In genomic region chr14:10166641-10167429, GRCm38 (mm10) we compare ENCODE assay signal across 14 mouse cellular contexts.
DNase-seq lines count a peak whose midpoint lies in the region; ATAC-seq lines count a peak whose summit lies in the region.
"Had no signal": no experiment of that assay in that cellular context is flagged by ENCODE, and none has a peak within 500 bp of the region (broad histone marks: within the 10 kb centered on the region; RNA-seq: fewer than 3 reads in every experiment).

No protein-coding gene starts in this region.

- no peak overlapping the region for H3K27ac ChIP-seq in embryonic facial prominence, embryonic 11.5 days (replicated peaks; ENCODE audit: low read depth, low read length)
- no peak overlapping the region for H3K27ac ChIP-seq in embryonic facial prominence, embryonic 10.5 days (replicated peaks)
- H3K27ac ChIP-seq: heart, embryonic 15.5 days; kidney, embryonic 15.5 days; neural tube, embryonic 13.5 days had no signal

- H3K4me3 ChIP-seq in embryonic facial prominence, embryonic 11.5 days (ENCODE audit: low read depth, low read length), result no peak overlapping the region
- H3K4me3 ChIP-seq in embryonic facial prominence, embryonic 10.5 days, result no peak overlapping the region
- H3K4me3 ChIP-seq: heart, embryonic 15.5 days; kidney, embryonic 15.5 days; neural tube, embryonic 13.5 days had no signal

- no peaks in the 10 kb centered on the region for H3K9me3 ChIP-seq in embryonic facial prominence, embryonic 11.5 days (replicated peaks; ENCODE audit: control insufficient read depth, low read length)
- no peaks in the 10 kb centered on the region for H3K9me3 ChIP-seq in embryonic facial prominence, embryonic 10.5 days
- H3K9me3 ChIP-seq: heart, embryonic 15.5 days; kidney, embryonic 15.5 days; neural tube, embryonic 13.5 days had no signal

- no peaks in the 10 kb centered on the region for H3K27me3 ChIP-seq in embryonic facial prominence, embryonic 11.5 days (ENCODE audit: control insufficient read depth, insufficient read depth, low read length)
- no peaks in the 10 kb centered on the region for H3K27me3 ChIP-seq in embryonic facial prominence, embryonic 10.5 days (replicated peaks; ENCODE audit: low read depth, poor library complexity, severe bottlenecking)
- H3K27me3 ChIP-seq: heart, embryonic 15.5 days; kidney, embryonic 15.5 days; neural tube, embryonic 13.5 days had no signal

- no peaks in the 10 kb centered on the region for H3K4me1 ChIP-seq in embryonic facial prominence, embryonic 11.5 days (ENCODE audit: control insufficient read depth, insufficient read depth, low read length)
- H3K4me1 ChIP-seq in embryonic facial prominence, embryonic 10.5 days, result 0 out of 2 replicates have a peak, but pooled peaks cover 3% of the 10 kb centered on the region
- H3K4me1 ChIP-seq: heart, embryonic 15.5 days; kidney, embryonic 15.5 days; neural tube, embryonic 13.5 days had no signal

- DNase-seq in embryonic facial prominence, embryonic 11.5 days (ENCODE audit: low spot score), result peak; percentile 1
- no peak for DNase-seq in embryonic facial prominence, embryonic 10.5 days (ENCODE audit: low spot score)
- DNase-seq in retina, postnatal 1 day, result peak; percentile 20
- no peak for DNase-seq in retina, embryonic 14.5 days (ENCODE audit: low spot score)
- peak; percentile 2 for DNase-seq in layer of hippocampus, adult 9-11 months
- DNase-seq in right cerebral cortex, postnatal 25 days, result peak; percentile 8
- DNase-seq in testis, postnatal 14 days (ENCODE audit: low spot score), result no peak
- DNase-seq: cerebellum, adult 9-11 months; liver, postnatal 0 days had no signal

- H3K9ac ChIP-seq in embryonic facial prominence, embryonic 11.5 days (replicated peaks; ENCODE audit: low read length), result no peak overlapping the region
- H3K9ac ChIP-seq: heart, embryonic 15.5 days; kidney, embryonic 15.5 days; liver, postnatal 0 days; neural tube, embryonic 13.5 days had no signal

- no peak for ATAC-seq in embryonic facial prominence, embryonic 11.5 days (replicated peaks; ENCODE audit: insufficient number of reproducible peaks, low FRiP score, low TSS enrichment, low read depth)
- ATAC-seq in monocyte, adult 5-6 weeks (replicated peaks; ENCODE audit: insufficient number of reproducible peaks, low FRiP score, low TSS enrichment, poor library complexity, severe bottlenecking), result no peak
- ATAC-seq: hindbrain, embryonic 16.5 days; liver, postnatal 0 days had no signal

- H3K4me2 ChIP-seq in embryonic facial prominence, embryonic 11.5 days (ENCODE audit: low read depth, low read length), result no peak overlapping the region
- H3K4me2 ChIP-seq: heart, embryonic 15.5 days; kidney, embryonic 15.5 days; neural tube, embryonic 13.5 days had no signal

- H3K36me3 ChIP-seq in embryonic facial prominence, embryonic 11.5 days (replicated peaks; ENCODE audit: control insufficient read depth, insufficient read depth, low read depth, low read length), result no peaks in the 10 kb centered on the region
- H3K36me3 ChIP-seq in embryonic facial prominence, embryonic 10.5 days (replicated peaks), result no peaks in the 10 kb centered on the region
- H3K36me3 ChIP-seq: heart, embryonic 15.5 days; kidney, embryonic 15.5 days; neural tube, embryonic 13.5 days had no signal

- WGBS in embryonic facial prominence, embryonic 11.5 days, result 73% methylated on average over 6 of the region's 6 CpGs
- WGBS in embryonic facial prominence, embryonic 10.5 days, result 75% methylated on average over 6 of the region's 6 CpGs

Comparison
In these comparisons a context has a peak if more than half of its experiments do, and no peak if none do; other contexts are left out.
1. DNase-seq: peak in embryonic facial prominence, embryonic 11.5 days (single experiment), retina, postnatal 1 day (single experiment), layer of hippocampus, adult 9-11 months (single experiment) and right cerebral cortex, postnatal 25 days (single experiment); none in embryonic facial prominence, embryonic 10.5 days (single experiment), retina, embryonic 14.5 days (single experiment) and testis, postnatal 14 days (single experiment).